Mouse (Mus musculus) myocyte (in vitro differentiated cells): Measurements from ENCODE around the gene Adcy1.

Experiments
- POLR2A ChIP-seq: IDR thresholded peaks from one replicate; pipeline ENCODE4 v1.6.1; 2011; ENCODE audit warnings: low read depth, mild to moderate bottlenecking, control low read depth, moderate library complexity; ENCODE audit not compliant: insufficient read length
- USF1 ChIP-seq: IDR thresholded peaks from one replicate; pipeline ENCODE4 v1.6.1; 2011; ENCODE audit warnings: low read depth, mild to moderate bottlenecking, control low read depth, moderate library complexity

DNA sequence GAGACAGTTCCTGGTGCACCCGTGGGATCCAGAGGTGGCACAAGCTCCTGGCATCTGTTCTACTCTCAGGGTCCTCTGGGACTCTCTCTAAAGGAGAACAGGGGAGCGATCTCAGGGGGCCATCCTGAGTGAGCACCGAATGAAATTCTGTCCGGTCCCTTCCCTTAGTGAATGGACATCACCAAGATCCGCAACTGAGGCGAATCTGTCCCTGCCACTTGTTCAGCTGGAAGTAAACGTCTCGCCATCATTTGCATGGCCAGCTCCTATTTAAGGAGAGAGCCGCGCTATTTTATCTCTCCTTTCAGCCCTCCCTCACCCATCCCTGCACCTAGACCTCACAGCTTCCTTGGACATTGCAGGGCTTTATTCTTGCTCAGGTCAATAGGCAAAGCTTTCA lies 723 bp upstream of the Adcy1 start:
- TF ChIP-seq USF1 (no peak), POLR2A (no peak)
